Mouse (Mus musculus) CH12.LX (cell line): ENCODE measurements at regions not wholly inside any gene's neighbourhood (a gene's known extent, or its start where the extent isn't known, plus 50 kb on each side); places are given as distances from the start of the nearest gene placed in this dataset.

Experiments used
- DNase-seq: peaks from one replicate; pipeline ENCODE4 v3.0.0-alpha.2; 2013; ENCODE audit errors: extremely low read depth
- H3K27ac ChIP-seq: 2 replicates; pipeline ENCODE4 v1.5.1; 2012; ENCODE audit warnings: low read depth, mild to moderate bottlenecking, control low read depth, moderate library complexity; ENCODE audit not compliant: insufficient read depth
- H3K27me3 ChIP-seq: replicated peaks from 2 replicates; pipeline ENCODE3; 2012; ENCODE audit warnings: inconsistent platforms
- H3K36me3 ChIP-seq, 2 experiments: replicated peaks in 1 of 2; 2 replicates each; pipeline versions ENCODE3 to v1.6.1; 2012; ENCODE audit warnings: inconsistent platforms in 1 of 2, low read length in 1 of 2, mild to moderate bottlenecking in 1 of 2, mixed read lengths in 1 of 2, moderate library complexity in 1 of 2; ENCODE audit not compliant: control insufficient read depth in 1 of 2, insufficient read depth in 1 of 2
- H3K4me1 ChIP-seq, 2 experiments: 2 replicates each; pipeline ENCODE4 v1.6.1; 2012; ENCODE audit warnings: inconsistent platforms in 1 of 2, moderate library complexity in 1 of 2; ENCODE audit not compliant: insufficient read depth in 2 of 2, control insufficient read depth in 1 of 2
- H3K4me2 ChIP-seq: 2 replicates; pipeline ENCODE4 v1.6.1; 2012; ENCODE audit warnings: low read depth, mild to moderate bottlenecking, control low read depth; ENCODE audit not compliant: poor library complexity, insufficient read depth, severe bottlenecking
- H3K4me3 ChIP-seq, 3 experiments: fragments of 150-350 bp in 1 of 3; sonication (generic) in 1 of 3; replicated peaks in 1 of 3; 2 replicates each; pipeline versions ENCODE3 to v1.5.1; 2011 to 2012; ENCODE audit warnings: low read depth in 2 of 3, low read length in 2 of 3, mild to moderate bottlenecking in 2 of 3, moderate library complexity in 2 of 3, control low read depth in 1 of 3, improper control_type of control experiment in 1 of 3, inconsistent platforms in 1 of 3, mixed read lengths in 1 of 3; ENCODE audit not compliant: poor library complexity in 1 of 3
- H3K79me2 ChIP-seq: replicated peaks from 2 replicates; pipeline ENCODE4 v1.6.1; 2012; ENCODE audit warnings: mild to moderate bottlenecking, moderate library complexity; ENCODE audit not compliant: control insufficient read depth, poor library complexity, insufficient read depth, severe bottlenecking; ENCODE audit errors: extremely low read depth
- H3K9ac ChIP-seq: 2 replicates; pipeline ENCODE4 v1.6.1; 2012; ENCODE audit warnings: low read depth, mild to moderate bottlenecking, control low read depth, moderate library complexity; ENCODE audit not compliant: insufficient read depth
- H3K9me3 ChIP-seq: replicated peaks from 2 replicates; pipeline ENCODE3; 2012; ENCODE audit warnings: low read length, inconsistent platforms, mixed read lengths
- CHD2 ChIP-seq: IDR thresholded peaks from 2 replicates; pipeline ENCODE4 v1.6.1; 2011; ENCODE audit warnings: low read length, improper control_type of control experiment
- CTCF ChIP-seq, 2 experiments: IDR thresholded peaks in 1 of 2; conservative IDR thresholded peaks in 1 of 2; 2 replicates each; pipeline ENCODE4 v1.5.1; 2011 to 2012; ENCODE audit warnings: low read depth in 2 of 2, low read length in 2 of 2, improper control_type of control experiment in 1 of 2, inconsistent platforms in 1 of 2, mild to moderate bottlenecking in 1 of 2, moderate library complexity in 1 of 2
- ETS1 ChIP-seq: conservative IDR thresholded peaks from 2 replicates; pipeline ENCODE4 v1.6.1; 2012; ENCODE audit warnings: low read depth, mild to moderate bottlenecking, inconsistent platforms, low read length, improper control_type of control experiment, moderate library complexity
- HCFC1 ChIP-seq: IDR thresholded peaks from 2 replicates; pipeline ENCODE4 v1.6.1; 2012; ENCODE audit warnings: low read depth, mild to moderate bottlenecking, inconsistent platforms, low read length, improper control_type of control experiment
- IRF4 ChIP-seq: IDR thresholded peaks from 2 replicates; pipeline ENCODE4 v1.6.1; 2014; ENCODE audit warnings: low read depth, mild to moderate bottlenecking, inconsistent platforms, low read length, improper control_type of control experiment
- JUN ChIP-seq: IDR thresholded peaks from 2 replicates; pipeline ENCODE4 v1.6.1; 2011; ENCODE audit warnings: low read depth, mild to moderate bottlenecking, low read length, improper control_type of control experiment, moderate library complexity; ENCODE audit not compliant: insufficient read depth
- JUND ChIP-seq: conservative IDR thresholded peaks from 2 replicates; pipeline ENCODE4 v1.6.1; 2011; ENCODE audit warnings: low read depth, low read length, improper control_type of control experiment
- KAT2A ChIP-seq: IDR thresholded peaks from 2 replicates; pipeline ENCODE4 v1.6.1; 2012; ENCODE audit warnings: low read length, improper control_type of control experiment, inconsistent platforms; ENCODE audit not compliant: insufficient replicate concordance
- MAX ChIP-seq: IDR thresholded peaks from 2 replicates; pipeline ENCODE4 v1.6.1; 2011; ENCODE audit warnings: low read length, improper control_type of control experiment
- MAZ ChIP-seq: IDR thresholded peaks from 2 replicates; pipeline ENCODE4 v1.6.1; 2012; ENCODE audit warnings: low read depth, mild to moderate bottlenecking, inconsistent platforms, low read length, improper control_type of control experiment, moderate library complexity
- MXI1 ChIP-seq: IDR thresholded peaks from 2 replicates; pipeline ENCODE4 v1.6.1; 2011; ENCODE audit warnings: mild to moderate bottlenecking, low read depth, low read length, improper control_type of control experiment
- NELFE ChIP-seq: IDR thresholded peaks from 2 replicates; pipeline ENCODE4 v1.6.1; 2011; ENCODE audit warnings: low read depth, low read length, improper control_type of control experiment
- PAX5 ChIP-seq: IDR thresholded peaks from 2 replicates; pipeline ENCODE4 v1.6.1; 2012; ENCODE audit warnings: low read length, inconsistent platforms, mixed read lengths
- POLR2A ChIP-seq: IDR thresholded peaks from 2 replicates; pipeline ENCODE4 v1.6.1; 2011; ENCODE audit warnings: low read depth, mild to moderate bottlenecking, improper control_type of control experiment, low read length
- RAD21 ChIP-seq: IDR thresholded peaks from 2 replicates; pipeline ENCODE4 v1.6.1; 2011; ENCODE audit warnings: low read depth, mild to moderate bottlenecking, low read length, improper control_type of control experiment, moderate library complexity
- TBP ChIP-seq: conservative IDR thresholded peaks from 2 replicates; pipeline ENCODE4 v1.6.1; 2011; ENCODE audit warnings: low read depth, low read length, improper control_type of control experiment
- TCF12 ChIP-seq: IDR thresholded peaks from 2 replicates; pipeline ENCODE4 v1.6.1; 2014; ENCODE audit warnings: low read depth, mild to moderate bottlenecking, inconsistent platforms, low read length, improper control_type of control experiment
- UBTF ChIP-seq: IDR thresholded peaks from 2 replicates; pipeline ENCODE4 v1.6.1; 2012; ENCODE audit warnings: low read depth, mild to moderate bottlenecking, inconsistent platforms, low read length, improper control_type of control experiment, moderate library complexity
- USF1 ChIP-seq: IDR thresholded peaks from 2 replicates; pipeline ENCODE4 v1.6.1; 2014; ENCODE audit warnings: low read depth, mild to moderate bottlenecking, inconsistent platforms, low read length, improper control_type of control experiment
- USF2 ChIP-seq: conservative IDR thresholded peaks from 2 replicates; pipeline ENCODE4 v1.6.1; 2011; ENCODE audit warnings: low read depth, low read length, improper control_type of control experiment
- ZC3H11A ChIP-seq: IDR thresholded peaks from 2 replicates; pipeline ENCODE4 v1.6.1; 2012; ENCODE audit warnings: low read depth, mild to moderate bottlenecking, inconsistent platforms, low read length, improper control_type of control experiment
- ZMIZ1 ChIP-seq: IDR thresholded peaks from 2 replicates; pipeline ENCODE4 v1.6.1; 2012; ENCODE audit warnings: low read depth, mild to moderate bottlenecking, inconsistent platforms, low read length, improper control_type of control experiment
- ZNF384 ChIP-seq: IDR thresholded peaks from 2 replicates; pipeline ENCODE4 v1.6.1; 2012; ENCODE audit warnings: low read depth, low read length, improper control_type of control experiment, inconsistent platforms
- dilution Hi-C: fragments of 300-500 bp; cut with MboI; formaldehyde crosslinking; loops from 2 replicates; pipeline ENCODE4 v1.14.3; 2020; ENCODE audit warnings: low sequenced_read_pairs; ENCODE audit not compliant: extremely low pct_unique_long_range_greater_than_20kb, extremely low pct_ligation_motif_present
- in situ Hi-C: fragments of 300-500 bp; cut with MboI; formaldehyde crosslinking; loops from 3 replicates; pipeline ENCODE4 v1.14.3; 2019; ENCODE audit warnings: low sequenced_read_pairs, low pct_ligation_motif_present, low pct_unique_long_range_greater_than_20kb, mixed read lengths

DNA sequence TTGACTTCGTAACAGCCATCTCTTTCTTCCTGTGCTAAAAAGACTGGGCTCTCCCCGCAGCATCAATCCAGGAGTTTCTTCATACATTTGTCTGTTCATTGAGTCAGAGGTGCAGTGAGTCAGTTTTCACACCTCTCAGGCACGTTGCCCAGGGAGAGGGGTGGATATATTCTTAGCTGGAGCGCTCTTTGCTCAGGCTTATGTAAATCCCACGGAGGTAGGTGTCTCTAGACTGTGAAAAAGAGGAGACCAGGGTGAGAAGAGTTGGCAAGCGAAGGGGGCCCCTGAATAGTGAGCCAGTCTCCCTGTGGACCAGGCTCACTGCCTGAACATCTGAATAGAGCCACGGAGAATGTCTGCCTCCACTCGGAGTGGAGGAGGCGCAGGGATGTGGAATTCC lies 139.0 kb downstream of the Cartpt start:
- in situ Hi-C loops, result no loop called here
- no peak for DNase-seq
- H3K4me1 ChIP-seq, result peaks cover 0 to 14% of the 10 kb centered on the region in 2 experiments; a peak in 2 of 4 replicates
- no peak overlapping the region for H3K9ac ChIP-seq
- no peaks in the 10 kb centered on the region for H3K36me3 ChIP-seq
- TF ChIP-seq MAX (no peak), PAX5 (no peak), MXI1 (no peak), ETS1 (no peak), JUN (no peak)
- TF ChIP-seq, all 38 proteins: peak for 0
- Histone ChIP-seq H3K4me3 (no peak overlapping the region), H3K27me3 (no peaks in the 10 kb centered on the region), H3K27ac (no peak overlapping the region), H3K9me3 (no peaks in the 10 kb centered on the region), H3K4me2 (no peak overlapping the region), H3K79me2 (no peaks in the 10 kb centered on the region)
- dilution Hi-C loops, result no loop called here

GRCm38 (mm10) chr13:99761423-99761822 lies 139.5 kb downstream of the Cartpt start:
- H3K9ac ChIP-seq, result no peak overlapping the region
- no peaks in the 10 kb centered on the region for H3K9me3 ChIP-seq
- no peak overlapping the region for H3K4me3 ChIP-seq
- H3K27me3 ChIP-seq, result no peaks in the 10 kb centered on the region
- dilution Hi-C loops, result no loop called here
- in situ Hi-C loops, result no loop called here
- H3K79me2 ChIP-seq, result no peaks in the 10 kb centered on the region
- peaks cover 0 to 14% of the 10 kb centered on the region in 2 experiments; a peak in 2 of 4 replicates for H3K4me1 ChIP-seq
- no peak for DNase-seq
- no peak overlapping the region for H3K27ac ChIP-seq
- no peak overlapping the region for H3K4me2 ChIP-seq
- TF ChIP-seq ZMIZ1 (no peak), MAZ (no peak), UBTF (no peak), CHD2 (no peak), POLR2A (no peak), ZC3H11A (no peak), JUN (no peak), KAT2A (no peak), RAD21 (no peak), IRF4 (no peak), USF1 (no peak), NELFE (no peak), CTCF (conservative IDR thresholded peaks at IDR 0.05 in 1 of 2, IDR thresholded peaks at IDR 0.05 in 1 of 2; ENCODE audit: low read depth in 2 of 2, low read length in 2 of 2) (no peak), HCFC1 (no peak), TCF12 (no peak), JUND (no peak), TBP (no peak), ZNF384 (no peak), USF2 (no peak)
- H3K36me3 ChIP-seq, result no peaks in the 10 kb centered on the region
